Mouse (Mus musculus) thymus, adult 2 months (tissue): ENCODE measurements around the gene Hnrnpu.

Experiments used
- CTCF ChIP-seq: fragments of 200-500 bp; IDR thresholded peaks from 2 replicates; pipeline ENCODE4 v1.5.1; 2012; ENCODE audit warnings: mild to moderate bottlenecking, control low read depth, low read length, moderate library complexity, borderline replicate concordance; ENCODE audit not compliant: control insufficient read depth, poor library complexity, insufficient read depth; ENCODE audit errors: extremely low read depth
- POLR2A ChIP-seq: fragments of 200-500 bp; IDR thresholded peaks from 2 replicates; pipeline ENCODE4 v1.6.1; 2012; ENCODE audit warnings: mild to moderate bottlenecking, low read length, control low read depth, moderate library complexity; ENCODE audit not compliant: control insufficient read depth, poor library complexity, insufficient read depth; ENCODE audit errors: extremely low read depth

DNA sequence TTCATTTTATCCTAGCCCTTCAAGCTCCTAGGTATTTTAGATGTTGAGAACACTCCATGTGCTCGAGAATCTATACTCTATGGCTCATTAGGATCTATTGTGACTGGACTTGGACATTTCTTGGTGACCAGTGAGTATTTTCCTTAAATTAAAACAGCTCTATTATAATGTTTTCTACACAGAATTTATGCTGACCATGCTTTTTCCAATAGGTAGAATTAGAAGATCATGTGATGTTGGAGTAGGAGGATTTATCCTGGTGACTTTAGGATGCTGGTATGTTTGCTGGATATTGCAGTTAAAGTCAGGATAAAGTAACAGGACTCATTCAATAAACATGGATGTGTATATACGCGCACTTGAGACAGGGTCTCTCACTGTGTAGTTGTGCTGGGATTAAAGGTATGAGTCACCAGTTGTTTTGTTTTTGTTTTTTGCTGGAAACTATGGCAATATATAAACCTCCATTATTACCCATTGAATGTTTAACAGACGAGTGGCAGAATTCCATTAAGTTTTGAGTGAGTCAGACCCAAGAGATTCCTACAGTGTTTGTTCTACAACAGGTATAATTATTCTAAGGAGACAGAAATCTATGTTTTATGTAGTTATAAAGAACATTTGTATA is 15.8 kb downstream of the Hnrnpu start:
- TF ChIP-seq CTCF (no peak), POLR2A (no peak)
